Mouse (Mus musculus) cerebellum, adult 9-11 months (tissue): ENCODE data around the gene Gls.
A peak's percentile ranks its signal among the peaks of the same experiment; 100 is the strongest.

Source experiments
- DNase-seq: peaks from one replicate; pipeline ENCODE4 v3.0.0; 2022

The Gls gene

DNA sequence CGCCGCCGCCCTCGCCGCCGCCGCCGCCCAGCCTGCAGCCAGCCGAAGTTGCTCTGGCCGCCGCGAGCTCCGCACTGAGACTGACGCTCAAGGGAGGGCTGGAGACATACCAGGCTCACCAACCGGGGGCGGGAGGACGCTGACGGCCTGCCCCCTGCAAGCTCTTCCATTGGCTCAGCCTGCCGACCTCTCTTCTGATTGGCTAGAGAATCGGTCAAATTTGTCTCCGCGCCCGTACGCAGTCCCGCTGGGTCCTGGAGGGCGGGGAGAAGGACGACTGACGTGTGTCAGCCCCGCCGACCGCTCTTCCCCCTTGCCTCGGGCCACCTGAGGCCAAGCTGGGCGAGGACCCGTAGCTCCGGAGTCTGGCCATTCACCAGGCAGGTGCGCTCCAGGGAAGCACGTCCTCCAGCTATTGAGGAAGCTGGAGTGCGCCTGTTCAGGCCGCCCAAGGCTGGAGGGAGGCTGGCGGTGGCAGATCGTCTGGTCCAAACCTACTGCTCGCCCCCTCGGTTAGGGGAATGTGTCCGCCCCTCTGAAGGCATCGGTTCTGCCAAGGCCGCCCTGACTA is at the start of gene Gls:
Gene Gls, minus strand, starts transcription at position 90 of the 571 bp plus-strand sequence.
- peak; percentile 99 for DNase-seq

- no peak for DNase-seq
Observed at GRCm38 (mm10) chr1:52279831-52280595, 47.0 kb upstream of the Gls start.

- no peak for DNase-seq
Observed at GRCm38 (mm10) chr1:52279331-52279730, 46.3 kb upstream of the Gls start.

GRCm38 (mm10) chr1:52278073-52278472 is 45.0 kb upstream of the Gls start:
- no peak for DNase-seq

GRCm38 (mm10) chr1:52274210-52274609 is 41.2 kb upstream of the Gls start:
- peak; percentile 44 for DNase-seq

DNA sequence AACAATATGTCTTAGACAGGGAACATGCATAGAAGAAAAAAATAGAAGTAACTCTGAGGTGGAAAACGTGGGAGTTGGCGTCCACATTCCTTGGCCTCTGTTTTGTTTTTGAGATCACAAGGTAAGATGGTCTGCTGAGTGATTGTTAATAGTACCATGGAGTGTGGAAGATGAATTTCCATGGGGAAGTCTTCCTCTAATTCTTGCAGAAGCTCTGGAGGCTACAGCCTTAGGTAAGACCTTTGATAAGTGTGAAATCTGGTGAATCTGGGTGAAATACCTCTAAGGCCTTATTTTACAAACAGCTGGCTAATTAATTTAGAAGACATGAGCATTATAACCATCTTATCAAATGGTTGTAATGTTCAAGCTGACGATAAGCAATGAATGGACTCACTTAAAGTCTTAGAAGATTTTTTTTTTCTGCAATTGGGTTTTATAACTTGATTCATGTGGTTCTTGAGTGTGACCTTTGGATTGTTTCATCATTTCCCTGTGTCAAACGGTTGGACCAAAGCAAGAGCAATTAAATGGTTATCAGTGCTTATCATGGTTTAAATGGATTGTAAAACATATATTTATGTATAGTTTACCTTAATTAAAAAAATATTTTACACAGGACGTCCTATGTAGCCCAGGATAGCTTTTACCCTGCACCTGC is 39.1 kb upstream of the Gls start:
- no peak for DNase-seq

- DNase-seq, result peak; percentile 79
Observed at GRCm38 (mm10) chr1:52270354-52270753, 37.3 kb upstream of the Gls start.

DNA sequence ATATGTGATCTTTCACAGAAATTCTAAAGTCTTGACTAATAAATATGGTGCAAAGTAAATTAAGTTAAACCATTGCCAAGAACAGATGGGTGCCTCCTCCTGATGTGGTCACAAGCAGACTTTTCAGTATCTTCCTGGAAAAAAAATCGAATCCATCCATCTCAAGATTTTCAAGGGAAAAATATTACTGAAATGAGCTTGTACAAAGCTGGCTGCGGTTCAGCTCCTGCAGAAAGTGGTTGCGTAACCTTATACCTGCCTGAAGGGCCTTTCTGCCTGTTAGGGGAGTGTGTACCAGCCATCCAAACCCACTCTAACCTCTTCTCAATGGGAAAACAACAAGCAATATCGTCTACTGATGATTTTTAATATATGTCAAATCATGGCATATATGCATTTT is 36.6 kb upstream of the Gls start:
- peak; percentile 55 for DNase-seq

DNA sequence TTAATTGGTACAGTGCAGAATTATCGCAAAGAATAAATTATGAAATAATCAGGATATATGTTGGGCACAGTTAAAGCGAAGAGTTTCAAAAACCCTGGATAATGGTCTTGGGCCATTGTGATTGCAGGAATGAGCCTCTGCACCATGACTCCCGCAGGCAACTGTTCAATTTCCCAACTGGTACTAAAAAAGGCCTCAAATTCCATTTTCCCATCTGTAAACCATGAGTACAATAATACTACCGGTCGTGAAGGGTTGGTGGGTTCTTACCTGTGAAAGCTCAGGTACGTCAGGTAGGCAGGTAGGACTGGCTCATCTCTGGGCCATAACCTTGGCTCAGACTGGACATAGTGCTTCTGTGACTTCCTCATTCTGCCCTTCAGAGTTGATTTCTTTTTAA is 35.0 kb upstream of the Gls start:
- peak; percentile 51 for DNase-seq

GRCm38 (mm10) chr1:52267606-52268005 is 34.6 kb upstream of the Gls start:
- DNase-seq, result peak; percentile 95

- peak; percentile 42 for DNase-seq
Observed at GRCm38 (mm10) chr1:52265886-52266516, 33.0 kb upstream of the Gls start.

GRCm38 (mm10) chr1:52264290-52264689 is 31.3 kb upstream of the Gls start:
- DNase-seq, result peak; percentile 58

GRCm38 (mm10) chr1:52260354-52261090 is 27.5 kb upstream of the Gls start:
- DNase-seq, result no peak

GRCm38 (mm10) chr1:52258006-52258749 is 25.1 kb upstream of the Gls start:
- DNase-seq, result no peak

GRCm38 (mm10) chr1:52256916-52257315 is 23.9 kb upstream of the Gls start:
- no peak for DNase-seq

GRCm38 (mm10) chr1:52256194-52256593 is 23.2 kb upstream of the Gls start:
- DNase-seq, result no peak

DNA sequence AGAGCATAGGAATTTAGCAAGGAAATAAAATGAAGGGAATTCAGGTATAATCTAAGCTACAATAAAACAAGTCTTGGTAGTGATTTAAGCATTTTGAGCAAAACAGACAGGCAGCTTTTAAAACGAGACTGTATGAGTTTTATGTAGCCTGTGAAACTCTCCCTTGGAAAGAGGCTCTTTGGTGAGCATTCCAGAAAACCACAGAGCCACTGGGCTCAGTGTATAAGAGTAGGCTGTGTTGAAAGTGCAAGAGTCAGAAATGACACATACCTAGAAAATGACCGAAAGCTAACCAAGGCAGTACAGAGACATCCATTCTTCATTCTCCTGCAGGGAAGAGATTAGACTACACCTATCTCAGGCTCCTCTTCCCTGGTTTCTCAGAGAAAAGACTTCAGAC is 21.4 kb upstream of the Gls start:
- DNase-seq, result no peak

DNA sequence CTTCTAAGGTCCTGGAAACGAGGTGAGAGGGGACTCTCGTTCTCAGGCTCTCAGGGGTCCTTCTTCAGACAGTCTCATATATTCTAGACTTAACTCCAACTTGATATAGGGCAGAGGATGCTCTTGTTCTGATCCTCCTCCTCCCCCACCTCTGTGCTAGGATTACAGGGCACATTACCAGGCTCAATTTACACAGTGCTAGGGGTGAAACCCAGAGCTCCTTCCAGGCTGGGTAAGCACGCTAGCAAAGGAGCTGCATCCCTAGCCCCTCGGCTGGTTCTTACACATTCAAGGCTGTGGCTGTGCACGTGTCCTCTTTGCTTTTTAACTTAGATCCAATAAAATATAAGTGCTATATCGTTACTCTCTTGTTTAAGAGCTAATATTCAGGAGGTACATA is 20.4 kb upstream of the Gls start:
- no peak for DNase-seq

DNA sequence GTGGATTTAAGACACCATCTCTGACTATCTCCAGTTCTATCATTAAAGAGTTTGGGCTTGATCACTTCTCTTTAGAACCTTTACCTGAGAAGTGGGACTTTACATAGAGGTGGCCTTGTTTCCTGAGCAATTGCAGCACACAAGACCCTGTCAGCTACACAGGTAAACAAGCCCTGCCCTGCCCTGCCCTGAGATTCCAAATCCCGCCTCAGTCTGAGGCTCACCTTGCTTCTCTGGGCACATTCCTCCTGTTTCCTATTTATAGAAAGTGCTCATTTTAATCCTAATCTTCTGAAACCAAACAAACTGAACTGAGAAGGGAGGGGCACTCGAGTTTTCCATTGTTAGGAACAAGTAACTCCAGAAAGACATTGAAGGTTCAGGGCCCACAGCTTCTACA is 19.4 kb upstream of the Gls start:
- DNase-seq, result no peak

DNA sequence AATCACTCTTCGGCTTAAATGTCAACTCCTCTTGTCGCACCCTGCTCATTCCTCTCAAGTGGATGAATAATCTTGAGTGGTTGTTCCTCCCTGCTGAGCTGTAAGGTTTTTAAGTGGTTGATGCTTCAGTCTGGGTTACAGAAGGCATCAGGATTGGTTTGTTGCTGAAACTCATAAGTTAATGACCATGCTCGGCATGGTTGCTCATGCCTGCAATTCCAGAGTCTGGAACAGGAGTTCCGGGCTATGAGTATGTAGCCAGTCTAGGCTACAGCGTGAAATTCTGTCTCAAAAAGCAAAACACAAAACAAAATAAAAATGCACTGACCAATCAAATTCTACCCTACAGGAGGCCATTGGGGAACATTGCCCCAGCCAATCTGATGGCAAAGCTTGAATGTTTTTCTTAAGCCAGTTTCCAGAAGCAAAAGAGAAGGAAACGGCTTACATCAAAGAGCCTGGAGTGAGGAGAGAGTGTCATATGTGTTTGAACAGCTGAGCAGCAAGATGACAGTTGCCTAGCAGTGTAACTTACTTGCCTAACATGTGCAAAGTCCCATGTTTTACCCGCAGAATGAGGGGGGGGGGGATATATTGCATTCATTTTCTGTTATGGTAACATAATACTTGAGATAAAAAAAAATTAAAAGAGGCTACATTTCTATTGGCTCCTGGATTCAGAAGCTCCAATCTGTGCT is 18.2 kb upstream of the Gls start:
- DNase-seq, result no peak

DNA sequence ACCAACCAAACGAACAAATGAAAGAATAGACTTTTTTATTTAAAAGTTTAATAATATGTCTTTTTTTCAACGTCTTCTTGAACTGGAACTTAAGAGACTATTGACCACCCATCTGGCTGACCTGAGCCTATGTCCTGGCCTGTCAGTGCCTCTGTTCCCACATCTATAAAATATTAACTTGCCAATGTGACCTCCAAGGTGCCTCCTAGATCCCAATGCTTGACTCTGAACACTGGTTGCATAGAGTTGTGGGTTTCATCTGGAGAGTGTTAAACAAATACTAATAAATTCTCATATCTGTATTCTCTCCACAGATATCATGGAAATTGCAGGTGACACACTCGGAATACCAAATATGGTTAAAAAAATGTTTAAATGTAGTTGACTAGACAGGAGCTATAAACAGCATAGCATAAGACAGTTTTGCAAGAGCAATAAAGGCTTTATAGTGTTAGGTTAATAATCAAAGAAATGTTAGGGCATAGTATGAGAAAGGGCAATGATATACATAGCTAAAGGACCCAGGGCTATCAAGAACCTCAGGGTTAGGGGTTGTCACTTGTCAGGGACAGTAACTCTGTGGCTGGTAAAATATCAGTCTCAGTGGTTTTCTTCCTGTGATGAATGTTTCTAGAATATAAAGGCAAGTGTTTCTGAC is 16.0 kb upstream of the Gls start:
- DNase-seq, result no peak
